Mouse (Mus musculus) layer of hippocampus, adult 6 months (tissue): ENCODE measurements around the gene Shb. TPM values are rescaled to one million over a fixed set of nuclear protein-coding genes. Genes with fewer than 3 reads are reported as not detected.

ENCODE experiments used
- long read RNA-seq, 2 experiments: library from polyadenylated mRNA; unstranded; transcript quantifications; one replicate each; pipeline ENCODE4 v2.0.0; 2019 to 2020
- microRNA-seq: library from miRNA; unstranded; fragments of <30 nt; microRNA quantifications from one replicate; pipeline ENCODE4 v1.2.0, GENCODE M21; 2020
- polyA plus RNA-seq: library from polyadenylated mRNA; unstranded; fragments of <200 nt; fragmentation: Nextera tagmentation; gene quantifications from 2 replicates; pipeline ENCODE4 v1.2.3, GENCODE M21; 2021

Shb gene
- polyA plus RNA-seq: 1.3 and 1.6 TPM in 2 replicates
- long read RNA-seq, experiment 1, partial matches to known transcripts: 1 of 1 reads
- long read RNA-seq, experiment 1, other reads (novel, unspliced or antisense): 0 of 1 reads
- long read RNA-seq, experiment 2, partial matches to known transcripts: 0 of 5 reads
- long read RNA-seq, experiment 2, other reads (novel, unspliced or antisense): 2 of 5 reads

DNA sequence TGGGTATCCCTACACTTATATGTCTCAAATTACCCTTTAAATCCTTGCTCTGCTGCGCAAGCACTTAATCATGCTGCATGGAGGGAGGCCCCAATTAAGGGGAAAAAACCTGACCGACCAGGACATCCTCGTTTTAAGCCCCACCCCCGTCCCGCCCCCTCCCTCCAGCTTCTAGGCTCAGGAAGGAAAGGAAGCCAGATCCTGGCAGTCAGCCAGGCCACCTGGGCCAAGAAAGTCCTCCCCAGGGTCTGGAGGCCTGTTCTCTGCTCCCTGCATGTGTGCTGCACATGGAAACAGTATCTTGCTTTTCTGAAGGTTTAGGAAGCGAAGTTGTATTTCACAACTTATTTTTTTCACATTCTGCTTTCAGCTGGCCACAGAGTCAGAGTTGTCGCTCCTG lies at the start of gene Shb:
TSS of gene Shb (minus strand) at position 96 of the 400 bp plus-strand sequence.

DNA sequence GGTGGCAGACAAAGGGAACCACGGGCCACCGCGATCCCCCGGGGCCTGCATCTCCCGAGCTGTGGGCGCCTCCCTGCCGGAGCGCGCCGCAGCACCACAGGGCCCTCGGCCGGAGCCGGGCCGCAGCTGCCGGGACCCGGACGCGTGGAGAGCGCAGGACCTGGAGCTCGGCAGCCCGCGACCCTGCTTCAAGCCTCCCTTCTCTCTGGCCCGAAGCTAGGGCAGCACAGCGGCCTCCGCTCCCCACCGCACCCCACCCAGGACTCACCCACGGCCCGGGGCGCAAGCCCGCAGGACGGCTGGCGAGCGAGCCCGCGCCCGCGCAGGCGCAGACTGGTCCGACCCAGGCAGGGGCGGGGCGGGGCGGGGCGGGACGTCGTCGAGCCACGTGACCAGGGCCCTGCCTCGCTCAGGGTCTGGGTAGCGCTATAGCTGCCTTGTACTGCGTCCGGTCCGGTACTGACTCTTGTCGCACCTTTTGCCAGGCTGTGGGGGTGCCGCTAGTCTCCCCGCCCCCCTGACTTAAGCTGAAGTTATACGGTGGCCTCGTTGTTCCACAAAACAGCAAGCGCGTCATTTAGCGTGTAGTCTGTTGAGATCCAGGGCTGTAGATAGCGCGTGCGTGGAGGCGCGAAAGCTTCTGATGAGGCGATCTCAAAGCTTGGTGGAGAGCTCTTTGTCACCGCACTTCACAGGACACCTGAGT lies 123.7 kb downstream of the Shb start, which contains the start of gene Slc25a51:
TSS of gene Slc25a51 (minus strand) at position 340 of the 706 bp plus-strand sequence.

Small RNA genes within 50 kb of the gene (microRNA-seq; reads per million reads assigned to microRNA genes)
- gene Gm22518 (not detected), gene Gm25692 (not detected)

Other genes starting within 250 kb of the Shb start
- 17.6 and 17.9 TPM in 2 replicates for gene Trmt10b, start 235.3 kb downstream of the Shb start, polyA plus RNA-seq
- 1.2 and 1.4 TPM in 2 replicates for gene Dcaf10, start 190.4 kb downstream of the Shb start, polyA plus RNA-seq
- gene Exosc3, start 189.7 kb downstream of the Shb start, polyA plus RNA-seq: 23.1 and 25.6 TPM in 2 replicates
- 47.2 and 59.3 TPM in 2 replicates for gene Slc25a51, start 123.7 kb downstream of the Shb start, polyA plus RNA-seq